Mouse (Mus musculus): Measurements from ENCODE around the gene Fam131a. TPM values are rescaled to one million over a fixed set of nuclear protein-coding genes. Genes with fewer than 3 reads are reported as not detected.

Fam131a gene
- polyA plus RNA-seq, 1 experiment = 6.2 TPM

- Histone ChIP-seq H3K4me3 (ENCODE audit: insufficient read depth, low read length) (no peak overlapping the region), H3K4me1 (ENCODE audit: control insufficient read depth, insufficient read depth, low read length) (peaks cover 9% of the 10 kb centered on the region), H3K27ac (ENCODE audit: insufficient read depth, low read depth, low read length) (no peak overlapping the region)
- no peak for TF ChIP-seq CTCF (IDR thresholded peaks at IDR 0.05; ENCODE audit: low read depth, low read length)
Observed at GRCm38 (mm10) chr16:20706407-20707055, 13.5 kb downstream of the Fam131a start.

GRCm38 (mm10) chr16:20708220-20708938 lies 15.3 kb downstream of the Fam131a start:
- Histone ChIP-seq H3K4me1 (ENCODE audit: control insufficient read depth, insufficient read depth, low read length) (peaks cover 6% of the 10 kb centered on the region), H3K4me3 (ENCODE audit: insufficient read depth, low read length) (no peak overlapping the region), H3K27ac (ENCODE audit: insufficient read depth, low read depth, low read length) (no peak overlapping the region)
- TF ChIP-seq CTCF (IDR thresholded peaks at IDR 0.05; ENCODE audit: low read depth, low read length) (no peak), POLR2A (IDR thresholded peaks at IDR 0.05; ENCODE audit: borderline replicate concordance, low read depth, low read length) (no peak)

- Histone ChIP-seq H3K4me3 (ENCODE audit: insufficient read depth, low read length) (no peak overlapping the region), H3K27ac (ENCODE audit: insufficient read depth, low read depth, low read length) (no peak overlapping the region), H3K4me1 (ENCODE audit: control insufficient read depth, insufficient read depth, low read length) (peaks cover 6% of the 10 kb centered on the region)
- peak; percentile 74 for TF ChIP-seq CTCF (IDR thresholded peaks at IDR 0.05; ENCODE audit: low read depth, low read length)
- TF ChIP-seq POLR2A (IDR thresholded peaks at IDR 0.05; ENCODE audit: borderline replicate concordance, low read depth, low read length) = no peak
Observed at GRCm38 (mm10) chr16:20708939-20709734, 16.1 kb downstream of the Fam131a start.

DNA sequence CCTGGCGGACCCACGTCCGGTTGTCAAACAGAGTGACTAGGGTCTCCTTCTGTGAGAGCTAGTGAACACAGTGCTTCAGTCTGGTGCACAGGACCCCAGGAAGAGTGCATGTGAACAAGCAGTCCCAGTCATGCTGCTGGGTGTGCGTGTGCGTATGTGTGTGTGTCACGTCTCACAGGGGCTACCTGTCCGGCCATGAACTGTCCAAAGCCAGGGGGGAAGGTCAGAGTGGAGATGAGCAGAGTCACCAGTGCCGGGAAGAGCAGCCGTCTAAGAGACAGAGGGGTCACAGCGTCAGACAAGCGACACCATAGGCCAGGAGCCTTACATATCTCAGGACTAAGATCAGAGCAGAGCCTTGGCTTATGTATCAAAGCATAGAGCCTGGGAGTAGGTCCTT lies 17.3 kb downstream of the Fam131a start:
- no peak overlapping the region for H3K4me3 ChIP-seq (ENCODE audit: insufficient read depth, low read length)
- H3K4me1 ChIP-seq (ENCODE audit: control insufficient read depth, insufficient read depth, low read length) = peaks cover 6% of the 10 kb centered on the region
- H3K27ac ChIP-seq (ENCODE audit: insufficient read depth, low read depth, low read length) = no peak overlapping the region
- TF ChIP-seq POLR2A (IDR thresholded peaks at IDR 0.05; ENCODE audit: borderline replicate concordance, low read depth, low read length) (no peak), CTCF (IDR thresholded peaks at IDR 0.05; ENCODE audit: low read depth, low read length) (no peak)

GRCm38 (mm10) chr16:20710810-20711209 lies 17.8 kb downstream of the Fam131a start:
- TF ChIP-seq POLR2A (IDR thresholded peaks at IDR 0.05; ENCODE audit: borderline replicate concordance, low read depth, low read length) (no peak), CTCF (IDR thresholded peaks at IDR 0.05; ENCODE audit: low read depth, low read length) (no peak)
- Histone ChIP-seq H3K27ac (ENCODE audit: insufficient read depth, low read depth, low read length) (no peak overlapping the region), H3K4me1 (ENCODE audit: control insufficient read depth, insufficient read depth, low read length) (peaks cover 4% of the 10 kb centered on the region), H3K4me3 (ENCODE audit: insufficient read depth, low read length) (no peak overlapping the region)

DNA sequence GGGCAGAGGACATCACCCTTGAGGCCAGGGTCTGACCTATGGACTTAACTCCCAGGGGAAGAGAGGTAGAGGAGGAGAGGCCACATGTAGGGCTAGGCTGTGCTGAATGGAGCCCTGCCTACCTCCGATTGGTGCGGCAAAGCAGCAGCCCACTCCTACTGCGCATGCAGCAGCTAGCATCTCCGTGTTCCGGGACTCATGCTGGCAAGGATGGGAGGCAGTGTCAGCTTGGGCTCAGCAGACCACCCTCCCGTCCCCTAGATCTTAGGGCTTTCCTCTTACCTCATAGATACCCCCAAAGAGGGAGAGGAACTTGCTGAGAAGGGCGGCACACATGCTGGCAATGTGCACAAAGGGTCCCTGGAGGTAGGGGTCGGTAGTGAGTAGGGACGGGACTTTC lies 19.1 kb downstream of the Fam131a start:
- H3K27ac ChIP-seq (ENCODE audit: insufficient read depth, low read depth, low read length) = no peak overlapping the region
- no peaks in the 10 kb centered on the region for H3K4me1 ChIP-seq (ENCODE audit: control insufficient read depth, insufficient read depth, low read length)
- TF ChIP-seq CTCF (IDR thresholded peaks at IDR 0.05; ENCODE audit: low read depth, low read length) = no peak
- no peak overlapping the region for H3K4me3 ChIP-seq (ENCODE audit: insufficient read depth, low read length)

- no peaks in the 10 kb centered on the region for H3K4me1 ChIP-seq (ENCODE audit: control insufficient read depth, insufficient read depth, low read length)
- TF ChIP-seq POLR2A (IDR thresholded peaks at IDR 0.05; ENCODE audit: borderline replicate concordance, low read depth, low read length) (no peak), CTCF (IDR thresholded peaks at IDR 0.05; ENCODE audit: low read depth, low read length) (no peak)
- no peak overlapping the region for H3K4me3 ChIP-seq (ENCODE audit: insufficient read depth, low read length)
- H3K27ac ChIP-seq (ENCODE audit: insufficient read depth, low read depth, low read length) = no peak overlapping the region
Observed at GRCm38 (mm10) chr16:20712889-20713288, 19.8 kb downstream of the Fam131a start.

DNA sequence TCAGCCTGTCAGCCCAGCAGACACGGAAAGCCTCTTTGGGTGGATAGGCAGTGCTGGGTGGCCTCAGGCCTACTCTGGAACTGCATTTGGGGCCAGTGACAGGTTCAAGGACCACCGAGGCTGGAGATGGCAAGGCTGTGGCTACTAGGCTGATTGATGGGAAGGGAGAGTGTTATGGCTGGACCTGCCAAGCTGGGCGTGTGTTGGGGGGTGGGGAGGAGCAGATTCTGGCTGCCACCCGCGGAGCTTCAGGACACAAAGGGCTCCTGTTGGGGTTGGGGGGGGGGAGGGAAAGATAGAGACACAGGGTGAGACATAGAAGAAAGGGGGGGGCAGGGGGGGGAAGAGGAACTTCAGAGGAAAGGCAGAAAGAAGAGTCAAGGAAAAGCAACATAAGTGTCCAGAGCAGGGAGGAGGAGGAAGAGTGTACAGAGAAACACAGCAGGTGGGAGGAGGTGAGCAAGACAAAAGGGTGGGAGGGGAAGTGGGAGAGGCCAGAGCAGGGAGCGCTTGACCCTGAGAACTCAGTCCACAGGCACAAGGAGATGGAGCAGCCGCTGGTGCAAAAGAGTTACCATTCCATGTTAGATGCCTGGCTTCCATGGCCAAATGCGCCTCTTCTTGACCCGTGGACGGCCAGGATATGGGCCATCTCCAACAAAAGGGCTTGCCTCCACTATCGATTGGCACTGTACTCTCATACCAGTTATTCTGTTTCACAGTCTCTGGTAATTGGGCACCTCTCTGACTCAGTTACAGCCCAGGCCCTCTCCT lies 21.5 kb downstream of the Fam131a start:
- H3K27ac ChIP-seq (ENCODE audit: insufficient read depth, low read depth, low read length) = no peak overlapping the region
- peaks cover 2% of the 10 kb centered on the region; the same call in 1 of the 2 replicates for H3K4me1 ChIP-seq (ENCODE audit: control insufficient read depth, insufficient read depth, low read length)
- TF ChIP-seq CTCF (IDR thresholded peaks at IDR 0.05; ENCODE audit: low read depth, low read length) = no peak
- TF ChIP-seq POLR2A (IDR thresholded peaks at IDR 0.05; ENCODE audit: borderline replicate concordance, low read depth, low read length) = no peak
- H3K4me3 ChIP-seq (ENCODE audit: insufficient read depth, low read length) = no peak overlapping the region

DNA sequence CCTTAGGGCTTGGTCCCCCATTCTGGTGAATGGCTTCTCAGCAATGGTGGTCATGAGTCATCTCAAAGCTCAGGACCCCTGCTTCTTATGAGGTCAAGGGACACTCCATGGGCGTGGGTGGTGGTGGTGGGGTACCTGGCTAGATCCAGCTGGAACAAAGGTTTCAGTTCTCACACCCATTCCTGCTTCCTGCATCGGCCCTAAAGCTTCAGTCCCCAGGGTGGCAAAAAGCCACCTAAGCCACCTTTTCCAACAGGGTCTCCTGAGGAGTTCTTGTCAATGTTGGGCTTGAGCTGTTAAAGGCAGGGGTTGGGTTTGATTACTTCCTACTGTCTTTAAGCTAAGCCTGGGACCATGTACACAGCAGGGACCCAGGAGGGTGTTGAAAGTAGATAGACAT lies 22.1 kb downstream of the Fam131a start:
- no peak overlapping the region for H3K27ac ChIP-seq (ENCODE audit: insufficient read depth, low read depth, low read length)
- peaks cover 2% of the 10 kb centered on the region; the same call in 1 of the 2 replicates for H3K4me1 ChIP-seq (ENCODE audit: control insufficient read depth, insufficient read depth, low read length)
- TF ChIP-seq POLR2A (IDR thresholded peaks at IDR 0.05; ENCODE audit: borderline replicate concordance, low read depth, low read length) (no peak), CTCF (IDR thresholded peaks at IDR 0.05; ENCODE audit: low read depth, low read length) (no peak)
- H3K4me3 ChIP-seq (ENCODE audit: insufficient read depth, low read length) = no peak overlapping the region
